Mouse (Mus musculus): ENCODE data around the gene Gpnmb. TPM values are rescaled to one million over a fixed set of nuclear protein-coding genes. Genes with fewer than 3 reads are reported as not detected.

The Gpnmb gene
- total and polyA plus RNA-seq, 2 experiments from 2014 or later = 4.0 to 13.7 TPM

GRCm38 (mm10) chr6:49114457-49114856, 78.1 kb downstream of the Gpnmb start:
- Histone ChIP-seq H3K4me2 (ENCODE audit: low read depth, low read length) (no peak overlapping the region), H3K4me3 (ENCODE audit: low read depth, low read length) (no peak overlapping the region), H3K27me3 (ENCODE audit: control insufficient read depth, insufficient read depth, low read length) (no peaks in the 10 kb centered on the region), H3K36me3 (replicated peaks; ENCODE audit: control insufficient read depth, insufficient read depth, low read length) (peaks cover 22% of the 10 kb centered on the region; the same call in 1 of the 2 replicates), H3K4me1 (ENCODE audit: control insufficient read depth, insufficient read depth) (no peaks in the 10 kb centered on the region), H3K9ac (replicated peaks; ENCODE audit: low read depth, low read length) (no peak overlapping the region), H3K27ac (ENCODE audit: low read depth) (no peak overlapping the region), H3K9me3 (replicated peaks; ENCODE audit: control insufficient read depth, low read length) (no peaks in the 10 kb centered on the region)
- WGBS = 88% methylated on average over 6 of the region's 6 CpGs
- ATAC-seq (ENCODE audit: insufficient read depth, low read depth) (no peak), DNase-seq (ENCODE audit: low spot score) (no peak)
- TF ChIP-seq CTCF (IDR thresholded peaks at IDR 0.05; ENCODE audit: low read depth) (no peak), EP300 (IDR thresholded peaks at IDR 0.05; ENCODE audit: low read depth) (no peak)

DNA sequence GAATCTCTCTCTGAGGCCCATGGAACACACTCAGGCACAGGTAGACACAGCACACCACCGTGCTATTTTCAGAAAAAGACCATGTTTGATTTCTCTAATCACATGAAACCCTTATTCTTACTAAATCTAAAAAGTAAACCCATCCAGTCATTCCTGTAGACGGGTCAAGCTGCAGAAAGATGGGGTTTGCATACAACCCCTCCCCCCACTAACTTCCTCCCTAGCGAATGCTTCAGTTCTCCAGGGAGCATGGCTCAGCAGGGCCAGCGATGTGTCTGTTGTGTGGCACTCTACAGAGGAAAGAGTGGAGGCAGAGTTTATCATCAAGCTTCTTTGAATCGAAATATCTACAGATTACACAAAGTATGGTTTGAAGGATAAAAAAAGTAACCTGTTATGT, 79.2 kb downstream of the Gpnmb start:
- Histone ChIP-seq H3K4me3 (ENCODE audit: low read depth, low read length) (no peak overlapping the region), H3K27me3 (ENCODE audit: control insufficient read depth, insufficient read depth, low read length) (no peaks in the 10 kb centered on the region), H3K27ac (ENCODE audit: low read depth) (no peak overlapping the region), H3K9ac (replicated peaks; ENCODE audit: low read depth, low read length) (no peak overlapping the region), H3K9me3 (replicated peaks; ENCODE audit: control insufficient read depth, low read length) (no peaks in the 10 kb centered on the region), H3K36me3 (replicated peaks; ENCODE audit: control insufficient read depth, insufficient read depth, low read length) (peaks cover 17% of the 10 kb centered on the region; the same call in 1 of the 2 replicates), H3K4me1 (ENCODE audit: control insufficient read depth, insufficient read depth) (no peaks in the 10 kb centered on the region), H3K4me2 (ENCODE audit: low read depth, low read length) (no peak overlapping the region)
- DNase-seq (ENCODE audit: low spot score) (no peak), ATAC-seq (ENCODE audit: insufficient read depth, low read depth) (no peak)
- WGBS = 62% methylated on average over 5 of the region's 5 CpGs
- TF ChIP-seq EP300 (IDR thresholded peaks at IDR 0.05; ENCODE audit: low read depth) (no peak), CTCF (IDR thresholded peaks at IDR 0.05; ENCODE audit: low read depth) (no peak)

DNA sequence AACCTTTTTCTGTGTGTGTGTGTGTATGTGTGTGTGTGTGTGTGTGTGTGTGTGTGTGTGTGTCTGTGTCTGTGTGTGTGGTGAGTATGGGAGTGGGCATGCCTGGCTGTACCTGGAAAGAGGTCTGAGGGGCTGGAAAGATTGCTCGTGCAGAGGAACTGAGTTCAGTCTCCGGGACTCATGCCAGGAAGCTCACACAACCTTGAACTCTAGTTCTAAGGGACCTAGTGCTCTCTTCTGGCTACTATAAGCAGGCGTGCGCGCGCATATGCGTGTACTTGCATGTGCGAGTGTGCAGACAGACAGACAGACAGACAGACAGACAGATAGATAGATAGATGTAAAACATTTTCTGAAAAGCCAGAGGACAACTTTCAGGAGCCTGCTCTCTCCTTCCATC, 79.9 kb downstream of the Gpnmb start:
- Histone ChIP-seq H3K9ac (replicated peaks; ENCODE audit: low read depth, low read length) (no peak overlapping the region), H3K27ac (ENCODE audit: low read depth) (no peak overlapping the region), H3K36me3 (replicated peaks; ENCODE audit: control insufficient read depth, insufficient read depth, low read length) (peaks cover 17% of the 10 kb centered on the region; the same call in 1 of the 2 replicates), H3K4me1 (ENCODE audit: control insufficient read depth, insufficient read depth) (no peaks in the 10 kb centered on the region), H3K27me3 (ENCODE audit: control insufficient read depth, insufficient read depth, low read length) (no peaks in the 10 kb centered on the region), H3K4me3 (ENCODE audit: low read depth, low read length) (no peak overlapping the region), H3K9me3 (replicated peaks; ENCODE audit: control insufficient read depth, low read length) (no peaks in the 10 kb centered on the region), H3K4me2 (ENCODE audit: low read depth, low read length) (no peak overlapping the region)
- 79% methylated on average over 8 of the region's 8 CpGs for WGBS
- DNase-seq (ENCODE audit: low spot score) (no peak), ATAC-seq (ENCODE audit: insufficient read depth, low read depth) (no peak)
- TF ChIP-seq EP300 (IDR thresholded peaks at IDR 0.05; ENCODE audit: low read depth) (no peak), CTCF (IDR thresholded peaks at IDR 0.05; ENCODE audit: low read depth) (no peak)

DNA sequence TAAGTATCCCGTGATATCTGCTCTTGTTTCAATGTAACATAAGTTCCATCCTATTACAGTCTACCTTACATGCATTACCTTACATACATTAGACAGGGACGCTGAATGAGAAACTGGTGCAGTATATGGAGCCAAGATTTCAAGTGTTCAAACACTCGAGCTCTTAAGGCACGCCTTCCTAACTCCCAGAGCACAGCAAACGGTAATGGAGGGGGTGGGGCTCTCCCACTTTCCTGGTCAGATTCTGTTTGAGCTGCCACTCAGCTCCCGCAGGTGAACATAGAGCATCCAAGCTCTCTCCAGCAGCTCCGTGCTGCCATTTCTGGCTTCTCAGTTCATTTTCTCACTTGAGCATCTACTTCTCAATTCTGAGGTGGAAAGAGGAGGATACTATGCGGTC, 82.1 kb downstream of the Gpnmb start:
- no peaks in the 10 kb centered on the region for H3K27me3 ChIP-seq (ENCODE audit: control insufficient read depth, insufficient read depth, low read length)
- H3K4me3 ChIP-seq (ENCODE audit: low read depth, low read length) = no peak overlapping the region
- H3K9ac ChIP-seq (replicated peaks; ENCODE audit: low read depth, low read length) = no peak overlapping the region
- no peak overlapping the region for H3K4me2 ChIP-seq (ENCODE audit: low read depth, low read length)
- no peak overlapping the region for H3K27ac ChIP-seq (ENCODE audit: low read depth)
- no peak for TF ChIP-seq CTCF (IDR thresholded peaks at IDR 0.05; ENCODE audit: low read depth)
- TF ChIP-seq EP300 (IDR thresholded peaks at IDR 0.05; ENCODE audit: low read depth) = no peak
- peaks cover 17% of the 10 kb centered on the region; the same call in 1 of the 2 replicates for H3K36me3 ChIP-seq (replicated peaks; ENCODE audit: control insufficient read depth, insufficient read depth, low read length)
- ATAC-seq (ENCODE audit: insufficient read depth, low read depth) (no peak), DNase-seq (ENCODE audit: low spot score) (no peak)
- H3K9me3 ChIP-seq (replicated peaks; ENCODE audit: control insufficient read depth, low read length) = 0 out of 2 replicates have a peak, but pooled peaks cover 5% of the 10 kb centered on the region
- H3K4me1 ChIP-seq (ENCODE audit: control insufficient read depth, insufficient read depth) = no peaks in the 10 kb centered on the region
- 66% methylated on average over 8 of the region's 8 CpGs for WGBS

GRCm38 (mm10) chr6:49119462-49120135, 83.3 kb downstream of the Gpnmb start:
- Histone ChIP-seq H3K4me3 (ENCODE audit: low read depth, low read length) (no peak overlapping the region), H3K27ac (ENCODE audit: low read depth) (peak overlapping the region; percentile 5), H3K9me3 (replicated peaks; ENCODE audit: control insufficient read depth, low read length) (0 out of 2 replicates have a peak, but pooled peaks cover 5% of the 10 kb centered on the region), H3K4me2 (ENCODE audit: low read depth, low read length) (no peak overlapping the region), H3K9ac (replicated peaks; ENCODE audit: low read depth, low read length) (no peak overlapping the region), H3K4me1 (ENCODE audit: control insufficient read depth, insufficient read depth) (no peaks in the 10 kb centered on the region), H3K36me3 (replicated peaks; ENCODE audit: control insufficient read depth, insufficient read depth, low read length) (peaks cover 17% of the 10 kb centered on the region; the same call in 1 of the 2 replicates), H3K27me3 (ENCODE audit: control insufficient read depth, insufficient read depth, low read length) (no peaks in the 10 kb centered on the region)
- ATAC-seq (ENCODE audit: insufficient read depth, low read depth) (no peak), DNase-seq (ENCODE audit: low spot score) (no peak)
- 50% methylated on average over 1 of the region's 1 CpGs for WGBS
- TF ChIP-seq EP300 (IDR thresholded peaks at IDR 0.05; ENCODE audit: low read depth) = no peak
- TF ChIP-seq CTCF (IDR thresholded peaks at IDR 0.05; ENCODE audit: low read depth) = no peak

Data from heart, postnatal 0 days (tissue).